Mouse (Mus musculus) erythroblast, adult 5-6 weeks (primary cell): ENCODE measurements around the gene Sytl2. TPM values are rescaled to one million over a fixed set of nuclear protein-coding genes. Genes with fewer than 3 reads are reported as not detected.

Experiments
- ATAC-seq: replicated peaks from 2 replicates; pipeline ENCODE4 v1.8.0; 2016; ENCODE audit warnings: moderate number of reproducible peaks, mild to moderate bottlenecking, moderate TSS enrichment, inconsistent platforms; ENCODE audit not compliant: poor library complexity, low FRiP score, severe bottlenecking
- total RNA-seq, 2 experiments: library from RNA; stranded (forward) in 1 of 2; stranded (reverse) in 1 of 2; fragments of 150-400 nt in 1 of 2; fragments of 200-764, 138-1000 nt in 1 of 2; gene quantifications; 2 replicates each; pipeline versions ENCODE4 v1.2.3 to v1.2.4; 2015 to 2017; ENCODE audit warnings: low replicate concordance in 2 of 2

Gene Sytl2
- total RNA-seq, 2 experiments from 2014 or later = 0.38 to 2.1 TPM

DNA sequence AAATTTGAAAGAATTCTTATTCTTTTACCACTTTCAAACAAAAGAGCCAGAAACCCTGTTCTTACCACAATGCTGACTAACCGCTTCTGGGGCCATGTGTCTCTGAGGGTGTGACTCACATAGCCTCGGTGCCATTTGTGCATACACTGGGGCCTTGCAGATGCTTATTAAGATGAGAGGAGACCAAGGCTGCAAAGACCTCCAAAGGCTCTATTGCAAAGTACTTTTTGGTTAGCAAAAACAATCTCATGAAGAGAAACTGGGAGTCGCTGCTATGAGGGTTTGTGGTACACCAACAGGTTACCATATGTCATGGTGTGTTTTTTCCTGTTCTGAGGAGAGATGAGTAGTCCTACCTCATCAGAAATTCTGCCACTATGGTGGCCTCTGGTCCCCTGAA lies 53.4 kb downstream of the Sytl2 start:
- ATAC-seq = no peak

DNA sequence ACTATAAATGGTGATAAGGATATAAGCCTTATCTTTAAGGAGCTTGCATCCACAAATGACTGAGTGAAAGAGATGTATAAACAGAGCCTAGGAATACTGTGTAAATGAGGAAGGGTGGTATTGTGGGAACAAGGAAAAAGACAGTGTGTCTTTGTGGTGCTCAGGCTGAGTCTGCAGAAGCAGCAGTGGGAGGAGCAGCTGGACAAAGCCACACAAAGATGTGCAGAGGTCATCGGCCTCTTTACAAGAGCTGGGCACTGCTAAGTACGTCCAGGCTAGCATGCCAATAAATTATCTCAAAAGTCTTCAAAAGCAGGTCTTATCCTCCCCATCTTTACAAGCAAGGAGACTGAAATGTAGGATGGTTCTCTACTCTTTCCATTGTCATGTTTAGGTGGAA lies 53.9 kb downstream of the Sytl2 start:
- no peak for ATAC-seq

DNA sequence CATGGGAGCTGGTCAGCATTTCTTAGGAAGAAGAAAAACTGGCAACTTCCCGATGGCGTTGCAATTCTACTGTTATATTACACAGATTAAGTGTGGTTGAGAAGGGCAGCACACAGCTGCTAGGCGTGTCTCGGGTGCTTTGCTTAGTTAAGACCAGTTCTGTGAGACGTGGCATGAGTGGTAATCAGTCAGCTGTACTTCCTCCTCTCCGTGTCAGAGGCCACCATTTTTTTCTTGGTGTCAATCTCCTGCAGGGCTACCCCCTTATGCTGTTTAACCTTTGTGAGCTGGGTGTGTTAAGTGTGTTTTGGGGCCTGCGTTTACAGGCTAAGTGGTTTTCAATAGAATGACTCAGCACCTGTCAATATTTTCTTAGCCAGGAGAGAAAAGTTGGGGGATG lies 60.7 kb downstream of the Sytl2 start:
- no peak for ATAC-seq

DNA sequence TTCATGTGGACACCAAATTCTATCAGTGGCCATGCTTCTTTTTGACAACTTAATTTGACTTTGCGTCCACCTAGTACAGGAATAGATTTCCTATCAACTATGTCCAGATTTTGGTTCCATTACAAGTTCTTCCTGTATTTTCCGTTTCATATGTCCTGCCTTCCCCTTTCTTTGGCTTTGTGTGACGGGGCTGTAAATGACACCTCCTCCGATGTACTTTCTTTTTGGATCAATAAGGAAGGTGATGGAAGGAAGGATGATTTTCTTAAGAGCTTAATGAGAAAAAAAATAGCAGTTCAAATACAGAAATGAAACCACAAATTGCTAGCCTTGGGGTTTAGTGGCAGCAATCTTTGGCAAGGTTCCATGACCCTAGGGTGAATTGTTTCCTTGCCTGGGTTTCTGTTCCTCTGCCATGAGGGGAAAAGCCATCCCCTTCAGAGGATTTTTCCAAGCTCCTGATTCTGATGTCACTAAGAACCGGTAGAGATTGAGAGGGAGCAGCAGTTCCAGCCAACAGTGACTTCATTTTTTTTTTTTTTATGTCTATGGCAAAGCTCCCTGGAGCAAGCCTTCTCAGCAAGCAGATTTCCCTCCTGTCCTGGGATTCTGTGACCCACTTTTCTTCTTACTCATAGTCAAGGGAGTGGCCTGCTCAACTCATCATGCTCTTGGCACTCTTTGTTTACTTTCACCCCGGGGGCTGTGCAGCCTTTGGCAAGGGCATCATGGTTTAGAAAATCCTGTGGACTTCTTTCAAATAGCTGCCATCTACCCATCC lies 68.2 kb downstream of the Sytl2 start:
- ATAC-seq = no peak

DNA sequence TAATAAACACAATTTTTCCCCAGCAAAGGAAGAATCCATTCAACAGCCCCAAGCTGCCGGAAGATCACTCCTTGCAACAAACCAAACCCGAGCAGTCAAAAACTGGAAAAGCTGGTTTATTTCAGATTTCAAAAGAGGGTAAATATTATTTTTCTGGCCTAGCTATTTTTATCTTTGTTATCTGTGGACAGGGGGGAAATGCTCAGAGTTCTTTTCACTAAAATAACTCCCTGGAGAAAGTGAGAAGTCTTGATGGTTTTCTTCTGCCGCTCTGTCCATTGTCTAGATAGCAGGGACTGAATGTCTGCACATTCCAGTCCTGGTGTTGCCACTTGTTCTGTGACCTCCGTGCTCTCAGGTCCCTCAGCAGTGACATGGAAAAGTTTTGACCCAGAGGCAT lies 70.8 kb downstream of the Sytl2 start:
- ATAC-seq = no peak

DNA sequence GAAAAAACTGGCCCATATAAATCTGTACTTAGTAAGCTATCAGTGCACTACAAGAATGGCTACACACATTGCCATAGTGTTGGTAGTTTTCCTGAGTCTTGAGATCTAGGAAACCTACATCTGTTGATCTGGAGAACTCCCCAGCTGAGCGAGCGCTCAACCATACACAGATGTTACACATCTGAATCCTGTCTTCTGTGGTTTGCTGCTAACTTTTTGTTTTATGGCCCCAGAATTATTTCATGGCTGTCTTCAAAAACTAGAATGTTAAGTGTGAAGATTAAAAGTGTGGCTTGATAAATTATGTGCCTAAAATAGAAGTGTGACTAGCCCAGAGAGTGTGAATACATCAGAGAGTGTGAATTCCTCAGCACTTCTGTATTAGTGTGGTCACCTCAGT lies 82.4 kb downstream of the Sytl2 start:
- ATAC-seq = no peak

DNA sequence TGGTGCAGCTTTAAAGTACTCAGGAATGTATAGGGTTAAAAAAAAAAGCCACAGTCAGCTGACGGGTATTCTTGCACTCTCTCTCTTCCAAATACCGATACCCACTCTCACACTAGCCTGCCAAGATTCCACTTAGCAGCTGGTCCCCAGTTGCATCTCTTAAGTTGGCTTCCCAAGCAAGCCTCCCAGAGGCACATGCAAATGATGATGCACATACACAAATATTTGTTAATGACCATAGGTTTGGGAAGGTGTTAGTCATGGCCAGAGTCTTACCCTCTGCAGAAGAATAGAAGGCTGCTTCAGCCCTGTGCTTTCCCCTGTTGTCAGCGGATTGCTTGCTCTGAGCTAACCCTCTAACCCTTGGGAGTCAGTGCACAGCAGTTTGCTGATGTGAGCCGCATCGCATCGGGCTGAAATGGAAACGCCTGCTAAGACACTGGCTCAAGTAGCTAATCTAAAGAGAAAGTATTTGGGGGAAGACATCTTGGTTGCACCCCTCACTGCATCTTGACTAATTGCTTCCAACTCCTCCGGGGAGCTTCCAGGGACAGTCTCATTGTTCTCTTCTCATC lies 84.9 kb downstream of the Sytl2 start:
- no peak for ATAC-seq

DNA sequence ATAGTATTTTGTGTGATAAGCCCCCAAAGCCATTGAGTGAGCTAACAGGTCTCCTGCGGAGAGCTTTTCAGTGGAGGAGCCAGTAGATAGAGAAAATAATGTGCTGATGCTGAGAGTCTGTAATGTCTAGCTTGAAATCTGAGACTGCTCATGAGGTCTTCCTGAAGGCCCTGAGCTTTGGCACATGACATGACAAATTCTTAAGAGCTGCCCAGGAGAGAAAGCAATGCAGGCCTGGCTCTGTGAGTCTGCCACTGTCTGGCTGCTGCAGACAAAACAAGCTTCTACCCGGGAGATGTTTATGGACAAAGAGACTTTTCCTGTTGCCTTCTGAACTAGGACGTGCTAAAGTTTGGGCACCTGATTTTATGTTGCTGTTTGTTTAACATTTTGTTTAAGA lies 87.7 kb downstream of the Sytl2 start:
- no peak for ATAC-seq

DNA sequence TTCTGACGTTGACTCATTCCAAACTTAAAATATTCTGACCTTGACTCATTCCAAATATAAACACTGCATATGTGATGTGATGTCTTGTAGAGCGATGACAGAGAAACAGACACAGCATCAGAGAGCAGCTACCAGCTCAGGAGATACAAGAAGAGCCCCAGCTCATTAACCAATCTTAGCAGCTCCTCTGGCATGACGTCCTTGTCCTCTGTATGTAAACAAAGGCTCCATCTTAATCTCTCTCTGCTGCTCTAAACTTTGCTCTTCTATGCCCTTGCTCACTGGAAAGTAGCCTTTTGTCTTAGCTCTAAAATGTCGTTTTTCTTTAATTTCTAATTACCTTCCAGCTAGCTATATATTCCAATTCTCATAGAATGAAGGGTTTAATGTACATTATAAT lies 93.0 kb downstream of the Sytl2 start:
- no peak for ATAC-seq

DNA sequence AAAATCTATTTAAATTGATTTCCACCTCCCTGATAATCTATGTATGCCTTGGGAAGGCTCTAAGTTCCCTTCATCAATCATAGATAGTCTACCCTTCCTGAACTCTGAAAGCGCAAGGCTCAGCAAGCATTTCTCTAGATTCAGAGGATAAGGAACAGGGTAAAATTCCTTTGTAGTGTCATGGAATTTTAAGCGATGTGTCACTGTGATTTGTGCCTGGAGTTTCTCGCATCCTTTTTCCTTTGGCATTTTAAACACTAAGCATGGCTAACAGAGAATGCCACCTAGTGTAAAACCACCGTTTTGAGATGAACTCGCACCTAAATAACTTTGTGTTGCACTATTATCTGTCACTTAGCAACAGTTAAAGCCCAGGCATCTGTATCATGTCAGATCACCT lies 93.9 kb downstream of the Sytl2 start:
- ATAC-seq = no peak

DNA sequence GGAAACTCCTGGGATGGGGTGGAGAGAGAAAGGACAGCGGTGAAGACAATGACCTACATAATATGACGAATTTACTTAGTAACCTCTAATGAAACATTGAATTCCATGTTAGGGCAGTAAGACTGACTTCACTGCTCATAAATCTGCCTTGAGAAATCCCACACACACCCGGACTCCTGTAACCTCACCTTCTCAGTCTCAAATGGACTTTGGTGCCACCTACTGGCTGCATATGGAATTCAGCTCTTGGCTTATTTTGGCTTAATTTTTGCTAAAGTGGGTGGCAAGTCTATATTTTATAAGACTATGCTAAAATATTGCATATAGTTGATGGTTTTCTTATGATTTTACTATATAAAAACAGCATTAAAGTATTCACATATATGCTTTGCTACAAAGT lies 107.9 kb downstream of the Sytl2 start:
- ATAC-seq = peak; percentile 83

DNA sequence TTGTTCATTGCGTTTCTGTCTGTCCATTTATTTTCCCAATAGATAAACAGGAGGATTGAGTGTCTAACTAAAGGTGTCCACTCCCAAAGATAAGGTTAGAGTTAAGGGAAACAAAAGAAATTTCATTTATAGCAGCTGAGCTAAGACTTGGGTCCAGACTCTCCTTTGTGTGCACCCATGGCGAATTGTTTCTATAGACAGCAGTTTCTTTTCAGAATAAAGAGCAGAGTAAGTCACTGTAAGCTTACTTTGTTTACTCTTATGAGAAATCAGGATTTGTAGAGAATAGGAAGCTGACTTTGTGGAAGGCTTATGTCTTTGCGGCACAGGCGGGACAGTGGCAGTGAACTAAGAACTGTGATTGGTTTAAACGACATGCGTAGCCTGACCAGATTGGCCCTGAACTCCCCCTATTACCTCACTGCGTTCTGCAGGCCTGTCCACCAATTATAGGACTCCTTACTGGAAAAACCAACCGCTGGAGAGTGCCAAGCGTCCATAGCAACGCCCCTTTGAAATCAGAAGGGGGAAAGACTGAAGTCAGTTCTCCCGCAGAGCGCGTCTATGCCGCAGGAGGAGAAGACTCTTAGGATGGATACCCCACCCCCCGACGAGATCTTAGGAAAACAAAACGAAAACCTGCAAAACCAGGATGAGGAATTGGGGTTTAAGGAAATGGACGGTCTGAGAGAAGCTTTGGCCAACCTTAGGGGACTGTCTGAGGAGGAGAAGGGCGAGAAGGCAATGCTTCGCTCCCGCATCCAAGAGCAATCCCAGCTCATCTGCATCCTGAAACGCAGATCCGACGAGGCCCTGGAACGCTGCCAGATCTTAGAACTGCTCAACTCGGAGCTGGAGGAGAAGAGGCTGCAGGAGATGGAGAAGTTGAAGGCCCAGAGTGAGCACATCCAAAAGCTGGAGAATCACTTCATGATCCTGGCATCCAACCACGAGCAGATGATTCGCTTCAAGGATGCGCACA lies 124.3 kb downstream of the Sytl2 start, which contains the start of gene Ccdc89:
Ccdc89 (plus strand) TSS at position 558 of the 982 bp plus-strand sequence.
- ATAC-seq = no peak

DNA sequence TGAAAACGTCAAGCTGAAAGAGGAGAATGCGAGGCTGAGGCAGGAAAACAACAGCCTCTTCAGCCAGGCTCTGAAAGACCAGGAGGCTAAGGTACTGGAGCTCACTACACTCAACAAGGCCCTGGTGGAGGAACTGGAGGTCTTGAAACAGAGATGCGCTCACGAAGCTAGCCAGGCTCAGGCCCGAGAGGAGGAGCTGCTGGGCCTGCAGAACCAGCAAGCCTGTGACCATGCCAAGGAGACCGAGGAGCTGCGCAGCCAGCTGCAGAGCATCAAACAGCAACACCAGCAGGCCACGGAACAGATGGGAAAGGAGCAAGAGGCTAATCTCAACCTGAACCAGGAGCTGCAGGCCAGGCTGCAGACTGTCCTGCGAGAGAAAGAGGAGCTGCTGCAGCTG lies 125.0 kb downstream of the Sytl2 start:
- no peak for ATAC-seq

DNA sequence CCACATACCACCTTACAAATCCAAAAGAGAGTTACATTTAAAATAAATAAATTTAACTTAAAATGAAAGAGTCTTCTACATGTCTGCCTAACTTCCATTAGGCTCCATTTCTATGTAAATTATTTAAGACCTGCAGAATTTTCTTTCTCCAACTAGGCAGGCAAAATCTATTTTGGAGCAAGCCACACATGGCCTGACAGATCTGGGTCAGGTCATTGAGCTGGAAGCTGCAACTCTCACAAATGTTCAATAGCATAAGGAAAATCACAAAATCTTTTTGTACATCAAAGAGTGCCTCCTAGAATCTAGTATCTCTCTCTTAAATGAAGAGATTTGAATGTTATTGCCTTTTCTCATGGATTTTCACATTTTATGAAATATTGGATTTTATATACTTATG lies 130.2 kb downstream of the Sytl2 start:
- ATAC-seq = no peak

DNA sequence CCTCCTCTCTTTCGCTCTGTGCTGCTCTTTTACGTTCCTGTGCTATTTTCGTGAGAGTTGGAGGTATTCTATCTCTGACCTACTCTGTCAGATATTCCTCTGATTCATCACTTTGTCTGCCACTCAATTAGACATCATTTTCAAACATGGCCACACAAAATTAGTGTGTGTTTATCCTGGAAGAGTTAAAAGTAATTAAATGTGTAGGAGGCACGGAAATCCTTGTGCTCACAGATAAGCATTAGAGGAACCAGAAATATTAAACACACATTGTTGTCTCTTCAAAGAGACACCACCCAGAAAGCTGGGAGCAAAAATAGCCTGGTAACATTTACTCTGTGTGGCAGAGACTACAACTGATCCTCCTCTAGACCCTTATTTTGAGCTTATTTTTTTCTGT lies 138.0 kb downstream of the Sytl2 start:
- no peak for ATAC-seq

DNA sequence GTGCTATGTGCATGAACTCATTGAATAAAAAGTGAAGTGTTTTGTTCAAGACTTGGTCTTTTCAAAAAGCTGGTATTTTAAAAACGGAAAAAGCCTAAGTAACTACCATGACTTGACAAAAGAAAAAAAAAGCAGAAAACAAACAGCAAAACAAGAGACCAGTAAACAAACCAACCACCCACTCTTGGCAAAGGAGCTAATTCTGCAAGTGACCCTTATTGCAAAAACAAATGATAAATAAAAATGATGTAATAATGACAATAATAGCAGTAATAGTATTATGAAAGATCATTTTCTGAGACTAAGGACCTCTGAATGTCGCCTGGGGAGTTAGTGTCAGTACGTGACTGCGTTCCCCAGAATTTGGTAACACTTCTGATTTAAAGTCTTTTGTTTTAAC lies 140.0 kb downstream of the Sytl2 start:
- ATAC-seq = peak; percentile 26

DNA sequence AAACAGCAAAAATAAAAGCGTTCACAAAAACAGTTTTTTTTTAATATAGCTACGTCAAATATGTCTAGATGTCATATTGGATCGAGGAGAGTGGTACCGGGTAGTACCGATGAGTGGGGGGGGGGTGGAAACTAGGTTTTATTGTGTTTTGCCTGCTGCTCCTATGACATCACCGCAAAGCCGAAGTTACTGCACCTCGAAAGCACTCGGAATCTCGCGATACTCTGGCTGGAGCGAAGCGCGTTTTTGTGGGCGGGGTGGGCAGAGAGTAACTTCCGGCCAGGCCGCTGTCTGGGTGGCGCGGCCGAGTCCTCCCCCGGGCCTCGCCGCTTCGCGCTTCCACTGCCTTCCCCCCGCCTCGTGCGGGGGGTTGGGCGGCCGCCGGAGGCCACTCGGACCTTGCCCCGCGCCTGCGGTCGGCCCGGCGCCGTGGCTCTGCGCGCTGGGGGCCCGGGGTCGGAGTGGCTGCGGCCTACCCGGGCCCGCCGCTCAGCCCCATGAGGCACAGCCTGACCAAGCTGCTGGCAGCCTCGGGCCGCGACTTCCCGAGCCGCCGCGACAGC lies 140.5 kb downstream of the Sytl2 start, which contains the start of gene Crebzf:
Crebzf (plus strand) TSS at position 212 of the 563 bp plus-strand sequence.
- ATAC-seq = peak; percentile 94

DNA sequence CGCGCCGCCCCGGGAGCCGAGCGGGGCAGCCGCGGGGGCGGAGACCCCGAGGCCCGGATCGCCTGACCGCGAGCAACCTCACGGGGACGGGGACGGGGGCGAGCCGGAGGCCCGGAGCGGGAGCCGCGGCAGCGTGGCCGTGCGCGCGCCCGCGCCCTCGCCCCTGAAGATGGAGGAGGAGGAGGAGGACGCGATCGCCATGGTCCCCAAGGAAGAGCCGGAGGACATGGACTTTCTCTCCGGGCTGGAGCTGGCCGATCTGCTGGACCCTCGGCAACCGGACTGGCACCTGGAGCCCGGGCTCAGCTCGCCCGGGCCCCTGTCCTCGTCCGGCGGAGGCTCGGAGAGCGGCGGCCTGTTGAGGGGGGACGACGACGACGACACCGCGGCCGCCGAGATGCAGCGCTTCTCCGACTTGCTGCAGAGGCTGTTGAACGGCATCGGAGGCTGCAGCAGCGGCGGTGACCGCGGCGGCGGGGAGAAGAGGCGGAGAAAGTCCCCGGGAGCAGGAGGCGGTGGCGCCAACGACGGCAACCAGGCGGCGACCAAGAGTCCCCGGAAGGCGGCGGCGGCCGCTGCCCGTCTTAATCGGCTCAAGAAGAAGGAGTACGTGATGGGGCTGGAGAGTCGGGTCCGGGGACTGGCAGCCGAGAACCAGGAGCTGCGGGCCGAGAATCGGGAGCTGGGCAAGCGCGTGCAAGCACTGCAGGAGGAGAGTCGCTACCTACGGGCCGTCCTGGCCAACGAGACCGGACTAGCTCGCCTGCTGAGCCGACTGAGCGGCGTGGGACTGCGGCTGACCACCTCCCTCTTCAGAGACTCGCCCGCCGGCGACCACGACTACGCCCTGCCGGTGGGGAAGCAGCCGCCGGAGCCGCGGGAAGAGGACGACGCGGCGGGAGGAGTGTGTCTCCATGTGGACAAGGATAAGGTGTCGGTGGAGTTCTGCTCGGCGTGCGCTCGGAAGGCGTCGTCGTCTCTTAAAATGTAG lies 141.3 kb downstream of the Sytl2 start:
- peak; percentile 73 for ATAC-seq

DNA sequence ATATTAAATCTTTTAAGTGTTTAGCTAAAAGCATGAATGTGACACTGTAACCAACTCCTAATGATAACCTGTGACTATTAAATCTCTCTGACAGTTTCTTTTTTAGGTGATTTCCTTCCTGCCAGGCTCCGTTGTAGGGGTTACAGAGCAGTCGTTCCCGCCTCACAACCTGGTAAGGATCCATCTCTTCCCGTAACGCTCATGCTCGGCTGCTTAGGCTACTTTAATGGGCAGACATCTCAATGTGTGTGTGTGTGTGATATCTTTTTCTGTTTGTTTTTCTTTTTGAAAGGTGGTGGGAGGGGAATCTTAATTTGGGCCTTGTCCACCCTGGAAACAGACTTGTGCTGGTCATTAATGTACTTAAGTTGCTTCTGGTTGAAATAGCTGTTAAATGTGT lies 142.2 kb downstream of the Sytl2 start:
- ATAC-seq = peak; percentile 43
